Mouse (Mus musculus) mouse trophoblast stem cell (cell line): Measurements from ENCODE around the gene Morc3.
"Not testable (repeated sequence)": the region's sequence is repeated elsewhere in the genome, so short reads cannot be mapped to it uniquely, and the experiment has no call there.

Experiments
- in situ Hi-C, 2 experiments: fragments of 300-500 bp; cut with MseI, MboI; formaldehyde crosslinking; loops; 2 replicates in 1 of 2; 3 replicates in 1 of 2; pipeline ENCODE4 v1.15.1; 2025

Gene Morc3

GRCm38 (mm10) chr16:93818691-93819324 is 13.1 kb upstream of the Morc3 start:
- in situ Hi-C loops, result no loop called here

- in situ Hi-C loops, result no loop called here
Measured at GRCm38 (mm10) chr16:93819325-93819696, 12.6 kb upstream of the Morc3 start.

GRCm38 (mm10) chr16:93820040-93820439 is 11.9 kb upstream of the Morc3 start:
- in situ Hi-C loops, result no loop called here

- in situ Hi-C loops, result no loop called here
Measured at GRCm38 (mm10) chr16:93821706-93822105, 10.2 kb upstream of the Morc3 start.

- in situ Hi-C loops, result not testable (repeated sequence)
Measured at GRCm38 (mm10) chr16:93822433-93823225, 9.3 kb upstream of the Morc3 start.

GRCm38 (mm10) chr16:93824799-93825198 is 7.1 kb upstream of the Morc3 start:
- in situ Hi-C loops, result no loop called here

GRCm38 (mm10) chr16:93825463-93825862 is 6.5 kb upstream of the Morc3 start:
- in situ Hi-C loops, result no loop called here

- in situ Hi-C loops, result no loop called here
Measured at GRCm38 (mm10) chr16:93826054-93826453, 5.9 kb upstream of the Morc3 start.

- in situ Hi-C loops, result not testable (repeated sequence)
Measured at GRCm38 (mm10) chr16:93826478-93826877, 5.4 kb upstream of the Morc3 start.

- in situ Hi-C loops, result no loop called here
Measured at GRCm38 (mm10) chr16:93826909-93827308, 5.0 kb upstream of the Morc3 start.

GRCm38 (mm10) chr16:93829526-93829925 is 2.4 kb upstream of the Morc3 start:
- in situ Hi-C loops, result no loop called here

- in situ Hi-C loops, result no loop called here
Measured at GRCm38 (mm10) chr16:93830071-93830470, 1.9 kb upstream of the Morc3 start.

GRCm38 (mm10) chr16:93830916-93831315 is 1.0 kb upstream of the Morc3 start:
- in situ Hi-C loops, result no loop called here

- in situ Hi-C loops, result no loop called here
Measured at GRCm38 (mm10) chr16:93832451-93833276, 743 bp downstream of the Morc3 start.

- in situ Hi-C loops, result no loop called here
Measured at GRCm38 (mm10) chr16:93833551-93833950, 1.6 kb downstream of the Morc3 start.

GRCm38 (mm10) chr16:93834076-93834475 is 2.2 kb downstream of the Morc3 start:
- in situ Hi-C loops, result no loop called here

- in situ Hi-C loops, result no loop called here
Measured at GRCm38 (mm10) chr16:93839049-93839448, 7.1 kb downstream of the Morc3 start.

- in situ Hi-C loops, result no loop called here
Measured at GRCm38 (mm10) chr16:93850527-93850926, 18.6 kb downstream of the Morc3 start.

GRCm38 (mm10) chr16:93859967-93860366 is 28.0 kb downstream of the Morc3 start:
- in situ Hi-C loops, result no loop called here

- in situ Hi-C loops, result no loop called here
Measured at GRCm38 (mm10) chr16:93860686-93861085, 28.8 kb downstream of the Morc3 start.

GRCm38 (mm10) chr16:93874841-93875240 is 42.9 kb downstream of the Morc3 start:
- in situ Hi-C loops, result no loop called here

GRCm38 (mm10) chr16:93877612-93878380 is 45.9 kb downstream of the Morc3 start:
- in situ Hi-C loops, result no loop called here
